Mouse (Mus musculus) midbrain, embryonic 14.5 days (tissue): ENCODE data around the gene Dpyd. TPM values are rescaled to one million over a fixed set of nuclear protein-coding genes. Genes with fewer than 3 reads are reported as not detected.

Experiments
- ATAC-seq: fragments of 200-750 bp; cut with Nextera tagmentation; 2 replicates; pipeline ENCODE4 v1.8.0; 2017; ENCODE audit warnings: moderate number of reproducible peaks, moderate library complexity; ENCODE audit not compliant: low FRiP score, low TSS enrichment
- DNase-seq: peaks from one replicate; pipeline ENCODE4 v3.0.0-alpha.2; 2015
- H3K27ac ChIP-seq: fragments of 300-500 bp; sonication (generic); replicated peaks from 2 replicates; pipeline ENCODE4 v1.5.1; 2014; ENCODE audit warnings: mild to moderate bottlenecking, low read depth, low read length, moderate library complexity
- H3K27me3 ChIP-seq: fragments of 300-500 bp; sonication (generic); 2 replicates; pipeline ENCODE4 v1.6.1; 2014; ENCODE audit warnings: low read length, control low read depth, mixed read lengths; ENCODE audit not compliant: control insufficient read depth, insufficient read depth
- H3K36me3 ChIP-seq: fragments of 300-500 bp; sonication (generic); 2 replicates; pipeline ENCODE4 v1.6.1; 2014; ENCODE audit warnings: low read length, control low read depth; ENCODE audit not compliant: control insufficient read depth, insufficient read depth
- H3K4me1 ChIP-seq: fragments of 300-500 bp; sonication (generic); 2 replicates; pipeline ENCODE4 v1.6.1; 2014; ENCODE audit warnings: mild to moderate bottlenecking, antibody characterized with exemption, low read length, control low read depth; ENCODE audit not compliant: control insufficient read depth, insufficient read depth
- H3K4me2 ChIP-seq: fragments of 300-500 bp; sonication (generic); 2 replicates; pipeline ENCODE4 v1.6.1; 2014; ENCODE audit warnings: mild to moderate bottlenecking, low read length, moderate library complexity
- H3K4me3 ChIP-seq: fragments of 300-500 bp; sonication (generic); replicated peaks from 2 replicates; pipeline ENCODE4 v1.5.1; 2014; ENCODE audit warnings: low read depth, low read length
- H3K9ac ChIP-seq: fragments of 300-500 bp; sonication (generic); replicated peaks from 2 replicates; pipeline ENCODE4 v1.6.1; 2014; ENCODE audit warnings: mild to moderate bottlenecking, low read length, moderate library complexity
- H3K9me3 ChIP-seq: fragments of 300-500 bp; sonication (generic); 2 replicates; pipeline ENCODE4 v1.6.1; 2016; ENCODE audit warnings: low read length, control low read depth, mixed read lengths; ENCODE audit not compliant: control insufficient read depth
- WGBS: fragments of 180-500 bp; shearing (Covaris S2); extraction: QIAGEN DNeasy Blood & Tissue Kit; methylation state at CpG from one replicate; pipeline ENCODE4 v1.1.7; 2014; 5-methylcytosine and 5-hydroxymethylcytosine counted together
- polyA plus RNA-seq: library from polyadenylated mRNA; unstranded; fragments of >200 nt; fragmentation: Nextera tagmentation; extraction: Ambion mirVana; gene quantifications from 2 replicates; pipeline ENCODE4 v1.2.1, GENCODE M21; 2014

Gene Dpyd
- polyA plus RNA-seq, 1 experiment from 2014 or later, result 3.4 TPM

DNA sequence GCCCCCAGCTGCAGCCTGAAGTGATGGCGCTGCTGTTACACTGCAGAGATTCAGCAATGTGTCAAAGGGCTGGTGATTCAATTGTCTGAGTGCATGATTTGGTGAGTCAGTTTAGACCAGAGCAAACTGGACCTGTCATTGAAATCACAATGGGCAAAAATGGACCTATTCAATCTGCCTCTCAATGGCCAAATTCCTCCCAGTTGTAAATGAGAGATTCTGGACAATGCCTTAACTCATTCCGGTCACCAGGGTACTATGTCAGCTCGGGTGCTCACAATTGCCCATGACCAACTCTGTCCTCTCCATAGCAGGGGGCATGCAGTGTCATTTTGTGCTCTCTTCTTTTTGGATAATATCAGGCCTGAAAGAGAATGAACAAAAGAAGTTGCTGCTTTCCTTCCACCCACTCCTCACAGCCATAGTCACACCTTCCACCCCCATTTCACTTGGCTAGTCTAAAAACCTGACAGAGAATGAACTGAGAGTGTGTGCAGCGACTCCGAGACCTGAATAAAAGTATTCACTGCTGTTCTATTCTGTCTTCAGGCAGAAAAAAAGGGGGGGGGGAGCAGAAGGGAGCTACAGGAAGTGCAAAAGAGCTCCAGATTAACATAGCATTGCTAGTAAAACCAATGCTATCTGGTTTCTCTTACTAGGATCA lies 533.4 kb downstream of the Dpyd start:
- Histone ChIP-seq H3K36me3 (no peaks in the 10 kb centered on the region), H3K4me1 (0 out of 2 replicates have a peak, but pooled peaks cover 4% of the 10 kb centered on the region), H3K9me3 (no peaks in the 10 kb centered on the region), H3K4me2 (no peak overlapping the region), H3K27ac (no peak overlapping the region), H3K27me3 (no peaks in the 10 kb centered on the region; the same call in 1 of the 2 replicates), H3K4me3 (no peak overlapping the region), H3K9ac (no peak overlapping the region)
- DNase-seq (peak; percentile 42), ATAC-seq (peak; percentile 57; the same call in 1 of the 2 replicates)
- WGBS, result 6% methylated on average over 5 of the region's 5 CpGs

- Histone ChIP-seq H3K9ac (no peak overlapping the region), H3K36me3 (no peaks in the 10 kb centered on the region), H3K4me2 (no peak overlapping the region), H3K4me3 (no peak overlapping the region), H3K9me3 (no peaks in the 10 kb centered on the region), H3K27me3 (no peaks in the 10 kb centered on the region), H3K4me1 (no peaks in the 10 kb centered on the region), H3K27ac (no peak overlapping the region)
- 75% methylated on average over 2 of the region's 2 CpGs for WGBS
- ATAC-seq (no peak), DNase-seq (no peak)
Measured at GRCm38 (mm10) chr3:119126003-119126402, 564.1 kb downstream of the Dpyd start.

DNA sequence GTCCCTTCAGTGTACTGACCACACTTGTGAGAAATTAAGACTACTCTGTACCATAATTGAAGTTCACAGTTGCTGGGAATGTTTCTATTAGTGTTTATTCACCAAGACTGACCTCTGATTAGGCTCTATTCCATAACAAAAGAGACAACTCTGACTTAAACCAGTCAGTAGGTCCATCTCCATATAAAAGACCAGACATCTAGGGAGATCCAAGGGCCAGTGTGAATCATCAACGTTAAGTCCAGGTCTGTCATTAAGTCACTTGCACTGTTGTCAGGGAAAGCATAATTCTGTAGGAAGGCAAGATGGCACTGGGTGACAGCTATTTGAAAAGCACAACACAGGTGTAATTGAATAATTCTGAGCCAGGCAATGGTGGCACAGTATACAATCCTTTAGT lies 566.1 kb downstream of the Dpyd start:
- H3K4me3 ChIP-seq, result no peak overlapping the region
- no peak for DNase-seq
- no peak overlapping the region for H3K27ac ChIP-seq
- no peak overlapping the region for H3K4me2 ChIP-seq
- H3K36me3 ChIP-seq, result no peaks in the 10 kb centered on the region
- H3K9me3 ChIP-seq, result no peaks in the 10 kb centered on the region
- WGBS, result 64% methylated on average over 1 of the region's 1 CpGs
- no peak overlapping the region for H3K9ac ChIP-seq
- ATAC-seq, result no peak
- H3K4me1 ChIP-seq, result no peaks in the 10 kb centered on the region
- H3K27me3 ChIP-seq, result no peaks in the 10 kb centered on the region

- H3K4me3 ChIP-seq, result no peak overlapping the region
- no peak overlapping the region for H3K9ac ChIP-seq
- no peaks in the 10 kb centered on the region for H3K36me3 ChIP-seq
- H3K27me3 ChIP-seq, result no peaks in the 10 kb centered on the region
- no peaks in the 10 kb centered on the region for H3K9me3 ChIP-seq
- no peak overlapping the region for H3K27ac ChIP-seq
- 65% methylated on average over 5 of the region's 5 CpGs for WGBS
- DNase-seq, result peak; percentile 14
- no peak for ATAC-seq
- no peak overlapping the region for H3K4me2 ChIP-seq
- no peaks in the 10 kb centered on the region for H3K4me1 ChIP-seq
Measured at GRCm38 (mm10) chr3:119143034-119143433, 581.1 kb downstream of the Dpyd start.

DNA sequence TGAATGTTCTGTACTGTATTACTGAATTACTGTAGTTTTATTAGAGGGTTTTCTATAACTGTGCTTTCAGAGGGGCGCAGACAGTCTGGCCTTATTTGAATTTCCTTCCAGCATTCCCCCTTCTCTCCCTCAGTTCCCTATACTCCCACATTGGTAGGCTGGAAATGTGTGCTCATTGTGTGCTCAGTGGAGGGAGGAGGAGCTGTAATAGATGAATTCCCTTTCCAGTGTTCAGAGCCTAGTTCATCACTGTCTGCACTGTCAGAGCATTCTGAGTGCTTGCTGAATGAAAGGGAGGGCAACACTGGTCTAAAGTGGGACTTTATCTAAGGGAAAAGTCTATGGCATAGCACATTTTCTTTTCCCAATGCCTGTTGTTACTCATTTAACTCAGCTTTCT lies 582.9 kb downstream of the Dpyd start:
- H3K9me3 ChIP-seq, result no peaks in the 10 kb centered on the region
- no peaks in the 10 kb centered on the region for H3K36me3 ChIP-seq
- no peak overlapping the region for H3K4me2 ChIP-seq
- no peak for DNase-seq
- no peak overlapping the region for H3K4me3 ChIP-seq
- no peak overlapping the region for H3K9ac ChIP-seq
- H3K4me1 ChIP-seq, result no peaks in the 10 kb centered on the region
- WGBS, result 91% methylated on average over 1 of the region's 1 CpGs
- no peak overlapping the region for H3K27ac ChIP-seq
- no peaks in the 10 kb centered on the region for H3K27me3 ChIP-seq
- no peak for ATAC-seq

- DNase-seq (peak; percentile 64), ATAC-seq (peak; percentile 83)
- Histone ChIP-seq H3K9me3 (no peaks in the 10 kb centered on the region), H3K9ac (peak overlapping the region; percentile 45), H3K4me3 (peak overlapping the region; percentile 27), H3K4me1 (peaks cover 9% of the 10 kb centered on the region; the same call in 1 of the 2 replicates), H3K4me2 (peak overlapping the region; percentile 56), H3K27me3 (no peaks in the 10 kb centered on the region), H3K36me3 (no peaks in the 10 kb centered on the region), H3K27ac (peak overlapping the region; percentile 73)
- 2% methylated on average over 17 of the region's 17 CpGs for WGBS
Measured at GRCm38 (mm10) chr3:119154604-119155444, 592.9 kb downstream of the Dpyd start.

DNA sequence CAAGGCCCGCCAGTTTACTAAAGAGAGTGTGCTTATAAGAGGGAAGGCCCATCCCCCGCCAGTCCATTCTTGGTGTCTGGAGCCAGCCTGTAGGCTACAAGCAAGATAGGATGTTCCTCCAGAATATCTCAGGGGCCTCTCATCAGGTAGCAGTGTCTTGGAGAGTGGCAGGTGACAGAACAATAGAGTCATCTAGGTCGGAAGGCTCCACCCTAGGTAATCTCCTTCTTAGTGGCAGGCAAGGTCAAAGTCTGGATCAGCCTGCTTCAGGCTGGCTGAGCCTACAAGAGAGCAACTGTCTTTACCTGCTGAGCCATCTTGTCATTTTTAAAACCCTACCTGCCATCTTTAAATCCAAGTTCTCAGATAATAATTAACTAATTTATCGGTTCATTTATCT lies 596.7 kb downstream of the Dpyd start:
- WGBS, result 88% methylated on average over 4 of the region's 4 CpGs
- Histone ChIP-seq H3K9ac (no peak overlapping the region), H3K4me1 (peaks cover 9% of the 10 kb centered on the region; the same call in 1 of the 2 replicates), H3K4me2 (no peak overlapping the region), H3K9me3 (no peaks in the 10 kb centered on the region), H3K27ac (no peak overlapping the region), H3K4me3 (no peak overlapping the region), H3K36me3 (no peaks in the 10 kb centered on the region), H3K27me3 (no peaks in the 10 kb centered on the region)
- ATAC-seq, result no peak
- DNase-seq, result no peak

DNA sequence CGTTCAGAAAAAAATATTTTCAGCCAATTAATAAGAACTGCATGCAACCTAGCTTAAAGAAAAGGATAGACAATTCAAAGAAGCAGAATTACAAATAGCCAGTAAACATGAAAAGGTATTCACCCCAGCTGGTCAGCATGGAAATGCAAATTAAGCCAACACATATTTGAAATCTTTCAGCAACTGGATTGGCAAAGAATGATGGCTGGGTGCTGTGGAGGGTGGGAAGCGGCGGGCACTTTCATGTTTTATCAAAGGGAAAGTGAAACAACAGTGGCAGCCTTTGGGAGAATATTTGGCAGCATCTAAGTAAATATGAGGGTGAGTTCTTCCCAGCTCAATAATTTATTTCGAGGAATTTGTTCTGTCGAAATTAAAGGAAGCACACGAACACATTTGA lies 603.8 kb downstream of the Dpyd start:
- 0 out of 2 replicates have a peak, but pooled peaks cover 7% of the 10 kb centered on the region for H3K4me1 ChIP-seq
- no peak overlapping the region for H3K27ac ChIP-seq
- no peak overlapping the region for H3K9ac ChIP-seq
- 46% methylated on average over 6 of the region's 6 CpGs for WGBS
- no peak for ATAC-seq
- peak; percentile 30 for DNase-seq
- no peaks in the 10 kb centered on the region for H3K27me3 ChIP-seq
- H3K9me3 ChIP-seq, result no peaks in the 10 kb centered on the region
- no peaks in the 10 kb centered on the region for H3K36me3 ChIP-seq
- no peak overlapping the region for H3K4me3 ChIP-seq
- H3K4me2 ChIP-seq, result no peak overlapping the region
